Mouse (Mus musculus): ENCODE data around the gene Stk39. TPM values are rescaled to one million over a fixed set of nuclear protein-coding genes. Genes with fewer than 3 reads are reported as not detected.

Stk39 gene
- polyA plus RNA-seq, 1 experiment from 2014 or later, result 20.0 TPM

DNA sequence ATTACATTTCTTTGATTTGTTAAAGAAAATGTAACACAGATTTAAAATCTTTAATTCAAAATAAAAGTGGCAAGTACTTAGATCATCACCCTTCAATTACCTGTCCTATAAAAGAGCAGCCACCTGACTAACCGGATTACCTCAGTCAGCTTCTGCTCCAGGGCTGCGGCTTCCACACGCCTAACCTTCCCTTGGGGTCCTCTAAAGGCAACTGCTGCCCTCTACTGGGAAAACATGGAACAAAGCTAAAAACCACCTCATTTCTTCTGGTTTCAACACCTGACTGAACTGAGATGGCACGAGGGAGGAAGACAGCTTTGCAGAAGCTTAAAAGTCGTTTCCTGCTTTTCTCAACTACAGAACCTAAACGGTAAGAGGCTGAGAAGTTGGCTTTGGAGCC is 121.4 kb downstream of the Stk39 start:
- Histone ChIP-seq H3K27ac (no peak overlapping the region), H3K4me1 (peaks cover 8% of the 10 kb centered on the region; the same call in 1 of the 2 replicates), H3K27me3 (no peaks in the 10 kb centered on the region), H3K9ac (no peak overlapping the region), H3K9me3 (replicated peaks) (no peaks in the 10 kb centered on the region), H3K4me2 (no peak overlapping the region), H3K4me3 (replicated peaks) (no peak overlapping the region), H3K36me3 (peaks cover 6% of the 10 kb centered on the region; the same call in 1 of the 2 replicates)
- 11% methylated on average over 6 of the region's 6 CpGs for WGBS
- ATAC-seq (replicated peaks; ENCODE audit: low FRiP score), result no peak

DNA sequence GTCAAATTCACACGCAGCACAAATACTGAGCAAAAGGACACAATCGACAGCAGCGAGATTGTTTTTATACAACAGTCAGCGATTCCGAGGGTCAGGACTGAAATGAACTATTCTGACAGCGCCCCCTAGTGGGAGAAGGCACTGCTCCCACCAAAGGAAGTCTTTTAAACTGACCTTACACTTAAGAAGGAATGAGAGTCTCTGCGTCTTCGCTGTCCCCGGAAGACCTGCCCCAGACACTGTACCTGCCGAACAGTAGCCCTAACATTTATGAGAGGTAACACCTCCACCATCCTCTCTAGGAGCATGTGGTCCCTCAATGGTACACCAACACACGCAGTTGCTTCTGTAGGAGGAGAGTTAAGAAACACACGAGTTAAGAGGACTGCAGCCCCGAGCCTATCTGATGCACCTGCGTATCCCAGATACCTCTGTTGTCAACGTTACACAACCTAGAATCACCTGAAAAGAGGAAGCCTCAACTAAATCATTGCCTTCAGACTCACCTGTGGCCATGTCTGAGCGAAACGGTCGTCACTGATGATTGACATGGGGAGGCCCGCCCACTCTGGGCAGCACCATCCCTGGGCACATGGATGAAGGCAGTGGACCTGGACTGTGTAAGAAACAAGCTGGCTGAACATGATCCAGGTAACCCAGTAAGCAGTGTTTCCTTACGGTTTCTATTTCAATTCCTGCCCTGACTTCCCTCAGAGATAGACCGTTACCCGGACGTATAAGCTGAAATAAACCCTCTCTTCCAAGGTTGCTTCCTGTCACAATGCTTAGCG is 122.3 kb downstream of the Stk39 start:
- 56% methylated on average over 24 of the region's 24 CpGs for WGBS
- peaks cover 14% of the 10 kb centered on the region for H3K36me3 ChIP-seq
- peaks cover 8% of the 10 kb centered on the region; the same call in 1 of the 2 replicates for H3K4me1 ChIP-seq
- no peaks in the 10 kb centered on the region for H3K9me3 ChIP-seq (replicated peaks)
- H3K4me3 ChIP-seq (replicated peaks), result no peak overlapping the region
- no peaks in the 10 kb centered on the region for H3K27me3 ChIP-seq
- 0 out of 2 replicates have a peak overlapping the region, but pooled peaks have one; percentile 12 for H3K4me2 ChIP-seq
- no peak overlapping the region for H3K9ac ChIP-seq
- ATAC-seq (replicated peaks; ENCODE audit: low FRiP score), result peak; percentile 57
- no peak overlapping the region for H3K27ac ChIP-seq

DNA sequence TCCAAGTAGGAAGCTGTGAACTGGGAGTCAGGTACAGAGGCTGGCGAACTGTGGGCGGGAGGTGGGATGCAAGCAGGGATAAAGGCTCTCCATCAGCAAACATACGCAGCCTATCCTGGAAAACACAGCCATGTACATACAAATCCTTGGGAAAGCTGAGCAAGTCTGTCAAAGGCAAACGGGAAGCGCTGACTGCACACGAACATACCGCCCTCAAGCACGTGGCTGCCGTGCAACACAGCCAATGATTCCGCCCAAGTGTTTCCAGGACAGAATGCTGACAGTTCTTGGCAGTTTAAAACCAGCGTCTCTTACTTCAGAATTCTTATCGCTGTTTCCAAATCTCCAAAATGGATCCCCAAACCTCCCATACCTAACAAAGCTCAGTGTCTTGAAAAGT is 123.1 kb downstream of the Stk39 start:
- H3K4me3 ChIP-seq (replicated peaks), result no peak overlapping the region
- no peak for ATAC-seq (replicated peaks; ENCODE audit: low FRiP score)
- peaks cover 8% of the 10 kb centered on the region; the same call in 1 of the 2 replicates for H3K4me1 ChIP-seq
- no peaks in the 10 kb centered on the region for H3K27me3 ChIP-seq
- WGBS, result 86% methylated on average over 12 of the region's 12 CpGs
- H3K9me3 ChIP-seq (replicated peaks), result no peaks in the 10 kb centered on the region
- peaks cover 14% of the 10 kb centered on the region for H3K36me3 ChIP-seq
- no peak overlapping the region for H3K4me2 ChIP-seq
- H3K9ac ChIP-seq, result no peak overlapping the region
- H3K27ac ChIP-seq, result no peak overlapping the region

DNA sequence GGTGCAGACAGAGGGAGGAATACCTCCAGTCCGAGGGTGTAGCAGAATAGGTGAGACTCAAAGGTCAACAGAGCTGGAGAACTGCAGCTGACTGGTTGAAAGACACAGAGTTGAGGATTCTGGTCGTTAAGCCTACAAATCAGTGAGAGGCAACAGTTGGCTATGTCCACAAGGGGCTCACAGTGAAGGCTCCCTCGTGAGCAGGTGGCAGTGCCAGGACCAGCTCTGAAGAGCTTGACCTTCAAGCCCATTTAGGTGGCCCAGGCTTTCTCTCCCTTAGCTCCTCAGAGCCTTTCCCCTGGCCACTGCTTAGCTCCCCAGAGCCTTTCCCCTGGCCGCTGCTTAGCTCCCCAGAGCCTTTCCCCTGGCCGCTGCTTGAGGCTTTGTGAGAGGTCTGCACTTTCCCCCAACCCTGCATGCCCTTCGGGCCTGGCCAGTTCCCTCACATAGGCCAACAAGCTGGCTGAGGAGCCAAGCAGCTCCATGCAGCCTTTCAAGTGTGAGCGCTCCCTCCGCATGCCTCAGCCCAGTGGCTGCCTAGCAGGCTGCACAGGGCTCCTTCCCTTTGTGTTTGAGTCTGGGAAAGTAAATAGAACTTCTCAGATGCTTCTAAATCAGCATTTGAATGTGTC is 125.3 kb downstream of the Stk39 start:
- Histone ChIP-seq H3K36me3 (peaks cover 21% of the 10 kb centered on the region), H3K9ac (no peak overlapping the region), H3K4me2 (no peak overlapping the region), H3K4me1 (peaks cover 8% of the 10 kb centered on the region; the same call in 1 of the 2 replicates), H3K27me3 (no peaks in the 10 kb centered on the region), H3K27ac (no peak overlapping the region), H3K9me3 (replicated peaks) (no peaks in the 10 kb centered on the region), H3K4me3 (replicated peaks) (no peak overlapping the region)
- no peak for ATAC-seq (replicated peaks; ENCODE audit: low FRiP score)
- 61% methylated on average over 8 of the region's 8 CpGs for WGBS

GRCm38 (mm10) chr2:68345269-68345668 is 126.8 kb downstream of the Stk39 start:
- Histone ChIP-seq H3K4me1 (peaks cover 8% of the 10 kb centered on the region; the same call in 1 of the 2 replicates), H3K9ac (no peak overlapping the region), H3K4me2 (no peak overlapping the region), H3K36me3 (peaks cover 21% of the 10 kb centered on the region), H3K27ac (no peak overlapping the region), H3K4me3 (replicated peaks) (no peak overlapping the region), H3K27me3 (no peaks in the 10 kb centered on the region), H3K9me3 (replicated peaks) (no peaks in the 10 kb centered on the region)
- WGBS, result 87% methylated on average over 9 of the region's 9 CpGs
- no peak for ATAC-seq (replicated peaks; ENCODE audit: low FRiP score)

DNA sequence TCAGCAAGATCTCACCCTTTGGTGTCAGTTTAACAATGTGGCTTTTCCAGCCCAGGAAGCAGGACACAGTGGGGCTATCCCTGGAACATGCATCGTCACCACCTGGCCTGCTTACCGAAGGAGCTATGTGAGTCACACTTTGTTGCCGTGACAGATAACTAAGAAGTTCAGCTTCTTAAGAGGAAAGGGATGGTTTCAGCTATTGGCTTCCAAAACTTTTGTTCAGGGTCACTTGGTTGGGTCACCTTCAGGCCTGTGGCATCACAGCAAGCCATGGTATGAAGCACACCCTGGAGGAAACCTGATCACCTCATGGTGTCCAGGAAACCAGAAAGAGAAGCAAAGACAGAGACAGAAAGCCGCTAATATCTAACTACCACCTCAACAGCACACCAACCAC is 128.3 kb downstream of the Stk39 start:
- Histone ChIP-seq H3K27me3 (no peaks in the 10 kb centered on the region), H3K36me3 (peaks cover 20% of the 10 kb centered on the region), H3K4me1 (0 out of 2 replicates have a peak, but pooled peaks cover 3% of the 10 kb centered on the region), H3K9me3 (replicated peaks) (no peaks in the 10 kb centered on the region), H3K27ac (no peak overlapping the region), H3K9ac (no peak overlapping the region), H3K4me3 (replicated peaks) (no peak overlapping the region), H3K4me2 (no peak overlapping the region)
- no peak for ATAC-seq (replicated peaks; ENCODE audit: low FRiP score)
- 60% methylated on average over 4 of the region's 4 CpGs for WGBS

DNA sequence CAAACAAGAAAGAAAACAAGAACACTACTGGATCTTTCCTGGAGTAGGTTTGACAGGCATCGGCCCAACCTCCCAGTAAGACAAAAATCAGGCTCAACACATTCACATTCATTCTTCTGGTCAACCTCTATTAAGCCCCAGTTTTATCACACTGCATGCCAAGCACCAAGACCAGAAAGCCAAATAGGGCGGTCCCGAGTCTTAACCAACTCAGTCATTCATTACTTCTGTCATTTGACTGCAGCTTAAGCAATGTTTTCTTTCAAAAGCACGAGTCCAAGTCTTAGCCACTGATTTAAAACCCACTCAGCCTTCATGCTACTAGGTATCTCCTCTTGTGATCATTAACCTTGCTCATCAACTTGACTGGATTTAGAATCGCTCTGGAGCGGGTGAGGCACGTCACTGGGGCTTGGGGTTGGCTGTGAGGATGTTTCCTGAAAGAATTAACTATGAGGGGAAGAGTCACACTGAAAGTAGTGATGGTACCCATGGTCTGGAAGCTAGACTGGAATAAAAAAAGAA is 129.9 kb downstream of the Stk39 start:
- Histone ChIP-seq H3K9ac (no peak overlapping the region), H3K27me3 (no peaks in the 10 kb centered on the region), H3K4me3 (replicated peaks) (no peak overlapping the region), H3K4me1 (0 out of 2 replicates have a peak, but pooled peaks cover 3% of the 10 kb centered on the region), H3K4me2 (no peak overlapping the region), H3K36me3 (peaks cover 23% of the 10 kb centered on the region; the same call in 1 of the 2 replicates), H3K27ac (no peak overlapping the region), H3K9me3 (replicated peaks) (no peaks in the 10 kb centered on the region)
- whole genome bisulfite sequencing, result 85% methylated on average over 7 of the region's 7 CpGs
- no peak for ATAC-seq (replicated peaks; ENCODE audit: low FRiP score)

- H3K9me3 ChIP-seq (replicated peaks), result no peaks in the 10 kb centered on the region
- peaks cover 10% of the 10 kb centered on the region; the same call in 1 of the 2 replicates for H3K36me3 ChIP-seq
- whole genome bisulfite sequencing, result 89% methylated on average over 6 of the region's 6 CpGs
- no peak overlapping the region for H3K9ac ChIP-seq
- no peak overlapping the region for H3K4me3 ChIP-seq (replicated peaks)
- H3K27me3 ChIP-seq, result no peaks in the 10 kb centered on the region
- no peak for ATAC-seq (replicated peaks; ENCODE audit: low FRiP score)
- no peaks in the 10 kb centered on the region for H3K4me1 ChIP-seq
- H3K4me2 ChIP-seq, result no peak overlapping the region
- H3K27ac ChIP-seq, result no peak overlapping the region
Measured at GRCm38 (mm10) chr2:68336913-68337312, 135.2 kb downstream of the Stk39 start.

- ATAC-seq (replicated peaks; ENCODE audit: low FRiP score), result no peak
- 84% methylated on average over 5 of the region's 5 CpGs for WGBS
- Histone ChIP-seq H3K36me3 (peaks cover 8% of the 10 kb centered on the region; the same call in 1 of the 2 replicates), H3K27ac (no peak overlapping the region), H3K4me2 (no peak overlapping the region), H3K4me3 (replicated peaks) (no peak overlapping the region), H3K9ac (no peak overlapping the region), H3K27me3 (no peaks in the 10 kb centered on the region), H3K9me3 (replicated peaks) (no peaks in the 10 kb centered on the region), H3K4me1 (no peaks in the 10 kb centered on the region)
Measured at GRCm38 (mm10) chr2:68334945-68335344, 137.1 kb downstream of the Stk39 start.

GRCm38 (mm10) chr2:68325306-68325705 is 146.8 kb downstream of the Stk39 start:
- 0 out of 2 replicates have a peak, but pooled peaks cover 2% of the 10 kb centered on the region for H3K4me1 ChIP-seq
- no peak for ATAC-seq (replicated peaks; ENCODE audit: low FRiP score)
- H3K4me3 ChIP-seq (replicated peaks), result no peak overlapping the region
- H3K27me3 ChIP-seq, result no peaks in the 10 kb centered on the region
- H3K9me3 ChIP-seq (replicated peaks), result no peaks in the 10 kb centered on the region
- H3K27ac ChIP-seq, result no peak overlapping the region
- H3K36me3 ChIP-seq, result no peaks in the 10 kb centered on the region
- WGBS, result 62% methylated on average over 5 of the region's 5 CpGs
- no peak overlapping the region for H3K4me2 ChIP-seq
- H3K9ac ChIP-seq, result no peak overlapping the region

GRCm38 (mm10) chr2:68321230-68321629 is 150.8 kb downstream of the Stk39 start:
- no peak overlapping the region for H3K4me3 ChIP-seq (replicated peaks)
- H3K4me2 ChIP-seq, result no peak overlapping the region
- peaks cover 10% of the 10 kb centered on the region for H3K4me1 ChIP-seq
- H3K9ac ChIP-seq, result no peak overlapping the region
- ATAC-seq (replicated peaks; ENCODE audit: low FRiP score), result no peak
- no peaks in the 10 kb centered on the region for H3K27me3 ChIP-seq
- H3K27ac ChIP-seq, result no peak overlapping the region
- no peaks in the 10 kb centered on the region for H3K36me3 ChIP-seq
- no peaks in the 10 kb centered on the region for H3K9me3 ChIP-seq (replicated peaks)
- 89% methylated on average over 5 of the region's 5 CpGs for WGBS

GRCm38 (mm10) chr2:68320670-68321069 is 151.4 kb downstream of the Stk39 start:
- Histone ChIP-seq H3K9me3 (replicated peaks) (no peaks in the 10 kb centered on the region), H3K4me2 (no peak overlapping the region), H3K4me3 (replicated peaks) (no peak overlapping the region), H3K4me1 (peaks cover 10% of the 10 kb centered on the region), H3K36me3 (no peaks in the 10 kb centered on the region), H3K27me3 (no peaks in the 10 kb centered on the region), H3K9ac (no peak overlapping the region), H3K27ac (no peak overlapping the region)
- ATAC-seq (replicated peaks; ENCODE audit: low FRiP score), result no peak
- WGBS, result 65% methylated on average over 10 of the region's 10 CpGs
